Mouse (Mus musculus): ENCODE results near the gene Ntmt1. TPM values are rescaled to one million over a fixed set of nuclear protein-coding genes. Genes with fewer than 3 reads are reported as not detected.

The Ntmt1 gene
- polyA plus RNA-seq, 1 experiment: 23.8 TPM

DNA sequence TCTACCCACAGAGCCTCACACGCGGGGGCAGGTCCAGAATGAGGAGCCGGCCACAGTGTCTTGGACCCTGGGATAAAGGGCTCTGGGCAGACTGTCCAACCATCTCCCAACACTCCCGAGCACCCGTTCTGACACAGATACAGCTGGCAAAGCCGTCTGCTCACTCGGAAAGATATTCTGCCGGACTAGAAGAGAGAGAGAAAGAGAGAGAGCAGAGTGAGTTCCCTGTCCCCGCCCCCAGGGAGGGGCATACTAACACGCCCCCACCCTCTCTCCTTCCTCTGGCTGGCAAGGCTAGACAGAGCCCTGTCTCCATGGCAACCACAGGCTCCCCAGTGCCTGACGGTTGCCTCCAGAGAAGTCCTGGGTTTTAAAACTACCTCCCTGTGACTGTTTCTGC lies 11.2 kb upstream of the Ntmt1 start:
- H3K4me3 ChIP-seq (ENCODE audit: low read depth, low read length): 0 out of 2 replicates have a peak overlapping the region, but pooled peaks have one; percentile 20
- H3K36me3 ChIP-seq (ENCODE audit: control insufficient read depth, insufficient read depth, low read length): no peaks in the 10 kb centered on the region
- H3K27me3 ChIP-seq (ENCODE audit: control insufficient read depth, insufficient read depth, low read length): peaks cover 5% of the 10 kb centered on the region
- 21% methylated on average over 11 of the region's 11 CpGs for WGBS
- H3K4me1 ChIP-seq (ENCODE audit: control insufficient read depth, insufficient read depth, insufficient read length, low read length): peaks cover 6% of the 10 kb centered on the region; the same call in 1 of the 2 replicates
- no peak overlapping the region for H3K27ac ChIP-seq (ENCODE audit: insufficient read depth, low read depth, low read length)
- TF ChIP-seq POLR2A (IDR thresholded peaks at IDR 0.05; ENCODE audit: low read depth, low read length): no peak
- no peak for TF ChIP-seq CTCF (IDR thresholded peaks at IDR 0.05; ENCODE audit: extremely low read depth, insufficient read length, insufficient replicate concordance, low read depth, low read length)

DNA sequence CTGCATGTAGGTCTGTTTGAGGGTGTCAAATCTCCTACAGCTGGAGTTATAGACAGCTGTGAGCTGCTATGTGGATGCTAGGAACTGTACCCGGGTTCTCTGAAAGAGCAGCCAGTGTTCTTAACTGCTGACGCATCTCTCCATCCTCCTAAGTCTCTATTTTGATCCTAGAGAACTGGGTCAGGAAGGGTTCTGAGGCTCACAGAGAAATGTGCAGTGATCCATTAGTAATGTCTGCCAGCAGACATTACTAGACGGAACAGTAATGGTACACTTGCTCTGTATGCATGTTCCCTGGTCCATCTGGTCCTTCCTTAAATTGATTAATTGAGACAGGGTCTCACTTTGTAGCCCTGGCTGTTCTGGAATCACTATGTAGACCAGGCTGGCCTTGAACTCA lies 8.2 kb upstream of the Ntmt1 start:
- Histone ChIP-seq H3K4me1 (ENCODE audit: control insufficient read depth, insufficient read depth, insufficient read length, low read length) (peaks cover 10% of the 10 kb centered on the region), H3K27ac (ENCODE audit: insufficient read depth, low read depth, low read length) (no peak overlapping the region), H3K4me3 (ENCODE audit: low read depth, low read length) (no peak overlapping the region), H3K36me3 (ENCODE audit: control insufficient read depth, insufficient read depth, low read length) (no peaks in the 10 kb centered on the region), H3K27me3 (ENCODE audit: control insufficient read depth, insufficient read depth, low read length) (peaks cover 12% of the 10 kb centered on the region)
- no peak for TF ChIP-seq CTCF (IDR thresholded peaks at IDR 0.05; ENCODE audit: extremely low read depth, insufficient read length, insufficient replicate concordance, low read depth, low read length)
- no peak for TF ChIP-seq POLR2A (IDR thresholded peaks at IDR 0.05; ENCODE audit: low read depth, low read length)
- 79% methylated on average over 3 of the region's 3 CpGs for WGBS

DNA sequence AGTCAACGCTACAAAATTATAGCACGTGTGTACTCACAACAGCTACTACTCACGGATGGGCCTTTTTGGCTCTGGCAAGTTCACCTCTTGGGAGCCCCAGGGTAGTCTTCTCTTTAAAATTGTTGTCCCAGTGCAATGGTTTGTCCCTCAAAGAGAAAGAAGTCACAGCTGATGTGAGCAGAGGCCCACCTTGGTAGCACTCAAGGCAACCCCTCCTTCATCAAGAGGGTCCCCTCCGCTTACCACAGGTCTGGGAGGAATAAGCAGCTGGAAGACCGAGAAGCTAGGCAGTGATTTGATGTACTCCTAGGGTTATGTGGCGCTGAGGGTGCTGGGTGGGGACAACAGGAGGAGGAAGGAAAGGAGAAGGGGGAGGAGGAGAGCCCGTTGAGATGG lies 7.0 kb upstream of the Ntmt1 start:
- peak overlapping the region; percentile 53 for H3K4me3 ChIP-seq (ENCODE audit: low read depth, low read length)
- H3K27ac ChIP-seq (ENCODE audit: insufficient read depth, low read depth, low read length): no peak overlapping the region
- peaks cover 9% of the 10 kb centered on the region for H3K4me1 ChIP-seq (ENCODE audit: control insufficient read depth, insufficient read depth, insufficient read length, low read length)
- TF ChIP-seq CTCF (IDR thresholded peaks at IDR 0.05; ENCODE audit: extremely low read depth, insufficient read length, insufficient replicate concordance, low read depth, low read length): no peak
- no peak for TF ChIP-seq POLR2A (IDR thresholded peaks at IDR 0.05; ENCODE audit: low read depth, low read length)
- H3K36me3 ChIP-seq (ENCODE audit: control insufficient read depth, insufficient read depth, low read length): no peaks in the 10 kb centered on the region
- 50% methylated on average over 7 of the region's 7 CpGs for WGBS
- peaks cover 12% of the 10 kb centered on the region for H3K27me3 ChIP-seq (ENCODE audit: control insufficient read depth, insufficient read depth, low read length)

DNA sequence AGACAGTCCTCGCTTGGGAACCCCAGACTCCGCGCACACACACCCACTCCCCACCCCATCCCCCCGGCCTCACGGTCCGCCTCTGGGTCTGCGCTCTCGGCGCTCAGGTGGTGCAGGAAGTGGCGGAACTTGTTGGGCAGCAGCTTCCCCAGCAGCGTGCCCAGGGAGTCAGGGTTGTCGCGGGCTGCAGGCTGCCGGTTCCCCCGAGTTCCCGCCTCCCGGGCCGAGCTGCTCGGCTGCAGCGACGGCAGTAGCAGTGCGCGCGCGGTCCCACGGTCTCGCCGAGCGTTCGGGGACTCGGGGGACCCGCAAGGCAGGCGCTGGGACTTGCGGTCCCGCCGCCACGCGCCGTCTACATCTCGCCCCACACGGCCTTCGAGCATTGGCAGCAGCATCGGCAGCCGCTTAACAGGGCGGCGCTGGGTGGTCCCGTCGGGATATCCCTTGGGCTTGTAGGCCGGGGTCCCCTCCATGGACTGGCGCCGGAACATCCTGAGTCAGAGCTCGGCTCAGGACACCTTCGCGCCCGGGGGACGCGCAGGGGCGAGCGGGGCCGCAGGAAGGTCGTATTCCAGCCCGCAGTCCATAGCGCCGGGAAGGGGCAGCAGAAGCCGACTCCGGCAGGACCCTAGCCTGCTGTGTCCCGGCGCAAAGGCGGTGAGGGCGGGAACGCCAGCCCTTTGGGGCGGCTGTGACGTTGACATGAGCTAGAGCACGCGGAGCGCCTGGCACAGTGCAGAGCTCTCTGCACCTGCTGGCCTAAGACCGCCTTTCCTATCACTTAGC lies 6.4 kb upstream of the Ntmt1 start:
- TF ChIP-seq CTCF (IDR thresholded peaks at IDR 0.05; ENCODE audit: extremely low read depth, insufficient read length, insufficient replicate concordance, low read depth, low read length) (no peak), POLR2A (IDR thresholded peaks at IDR 0.05; ENCODE audit: low read depth, low read length) (no peak)
- Histone ChIP-seq H3K27ac (ENCODE audit: insufficient read depth, low read depth, low read length) (no peak overlapping the region), H3K36me3 (ENCODE audit: control insufficient read depth, insufficient read depth, low read length) (no peaks in the 10 kb centered on the region), H3K4me1 (ENCODE audit: control insufficient read depth, insufficient read depth, insufficient read length, low read length) (peaks cover 9% of the 10 kb centered on the region), H3K4me3 (ENCODE audit: low read depth, low read length) (peak overlapping the region; percentile 53), H3K27me3 (ENCODE audit: control insufficient read depth, insufficient read depth, low read length) (peaks cover 12% of the 10 kb centered on the region)
- WGBS: 1% methylated on average over 77 of the region's 77 CpGs

DNA sequence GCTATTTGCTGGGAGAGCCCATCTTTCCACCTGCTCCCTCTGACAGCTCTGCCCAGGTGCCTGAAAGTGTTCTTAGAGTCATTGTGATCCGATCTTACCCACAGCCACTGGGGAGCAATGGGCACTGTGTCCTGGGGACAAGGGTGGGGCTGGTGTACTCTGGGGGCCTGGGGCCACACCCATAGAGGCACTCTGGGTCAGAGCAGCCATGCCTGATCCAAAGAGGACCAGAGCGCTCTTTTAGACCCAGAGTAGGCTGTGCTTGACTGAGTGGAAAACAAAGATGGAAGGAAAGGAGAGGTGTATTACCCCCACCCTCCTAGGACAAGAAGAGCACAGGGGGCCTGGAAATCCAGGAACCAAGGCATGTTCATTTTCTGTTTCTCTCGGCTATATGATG lies 4.0 kb upstream of the Ntmt1 start, which contains the start of gene 1700001O22Rik:
Gene 1700001O22Rik (minus strand): TSS at position 58 of the 400 bp plus-strand sequence.
- Histone ChIP-seq H3K27me3 (ENCODE audit: control insufficient read depth, insufficient read depth, low read length) (peaks cover 12% of the 10 kb centered on the region), H3K27ac (ENCODE audit: insufficient read depth, low read depth, low read length) (no peak within 1 kb of the TSS), H3K4me3 (ENCODE audit: low read depth, low read length) (no peak within 1 kb of the TSS), H3K4me1 (ENCODE audit: control insufficient read depth, insufficient read depth, insufficient read length, low read length) (peaks cover 15% of the 10 kb centered on the region), H3K36me3 (ENCODE audit: control insufficient read depth, insufficient read depth, low read length) (no peaks in the 10 kb centered on the region)
- 77% methylated on average over 3 of the region's 3 CpGs for WGBS
- TF ChIP-seq CTCF (IDR thresholded peaks at IDR 0.05; ENCODE audit: extremely low read depth, insufficient read length, insufficient replicate concordance, low read depth, low read length) (no peak), POLR2A (IDR thresholded peaks at IDR 0.05; ENCODE audit: low read depth, low read length) (no peak)

DNA sequence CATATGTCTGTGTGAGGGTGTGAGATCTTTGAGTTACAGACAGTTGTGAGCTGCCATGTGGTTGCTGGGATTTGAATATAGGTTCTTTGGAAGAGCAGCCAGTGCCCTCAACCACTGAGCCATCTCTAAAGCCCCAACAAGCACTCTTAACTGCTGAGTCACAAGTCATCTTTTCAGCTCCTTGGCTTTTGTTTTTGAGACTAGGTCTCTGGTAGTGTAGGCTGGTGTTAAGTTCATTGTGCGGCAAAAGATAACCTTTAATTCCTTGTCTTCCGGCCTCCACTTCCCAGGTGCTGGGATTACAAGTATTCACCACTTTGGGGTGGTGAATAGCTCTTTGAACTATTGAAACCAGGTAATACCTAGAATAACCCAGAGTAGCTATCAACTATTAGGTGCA lies 1.6 kb upstream of the Ntmt1 start:
- Histone ChIP-seq H3K27ac (ENCODE audit: insufficient read depth, low read depth, low read length) (no peak overlapping the region), H3K27me3 (ENCODE audit: control insufficient read depth, insufficient read depth, low read length) (peaks cover 11% of the 10 kb centered on the region), H3K4me1 (ENCODE audit: control insufficient read depth, insufficient read depth, insufficient read length, low read length) (peaks cover 16% of the 10 kb centered on the region), H3K4me3 (ENCODE audit: low read depth, low read length) (no peak overlapping the region), H3K36me3 (ENCODE audit: control insufficient read depth, insufficient read depth, low read length) (no peaks in the 10 kb centered on the region)
- TF ChIP-seq POLR2A (IDR thresholded peaks at IDR 0.05; ENCODE audit: low read depth, low read length): no peak
- no peak for TF ChIP-seq CTCF (IDR thresholded peaks at IDR 0.05; ENCODE audit: extremely low read depth, insufficient read length, insufficient replicate concordance, low read depth, low read length)
- WGBS: 99% methylated on average over 2 of the region's 2 CpGs

DNA sequence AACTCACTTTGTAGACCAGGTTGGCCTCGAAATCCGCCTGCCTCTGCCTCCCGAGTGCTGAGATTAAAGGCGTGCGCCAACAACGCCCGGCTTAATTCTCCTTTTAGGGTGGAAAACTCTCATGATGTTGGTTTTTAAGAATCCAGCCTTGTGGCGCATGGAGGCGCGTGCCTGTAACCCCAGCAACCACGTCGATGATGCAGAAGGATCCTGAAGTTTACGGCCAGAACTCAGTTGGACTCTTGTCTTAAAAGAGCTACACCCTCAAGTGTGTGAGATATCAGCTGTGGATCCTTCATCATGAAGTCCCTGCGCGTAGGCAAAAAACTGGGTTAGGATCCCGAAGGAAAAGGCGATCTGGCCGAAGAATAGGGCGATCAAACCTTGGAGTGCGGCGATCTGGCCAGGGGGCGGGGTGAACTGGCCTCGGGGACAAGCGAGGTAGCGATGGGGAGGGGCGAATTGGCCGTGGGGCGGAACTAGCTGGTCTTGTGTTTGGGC lies 429 bp upstream of the Ntmt1 start:
- H3K36me3 ChIP-seq (ENCODE audit: control insufficient read depth, insufficient read depth, low read length): no peaks in the 10 kb centered on the region
- H3K27ac ChIP-seq (ENCODE audit: insufficient read depth, low read depth, low read length): no peak overlapping the region; the same call in 1 of the 2 replicates
- WGBS: 5% methylated on average over 28 of the region's 28 CpGs

More for the DNA sequence above, 429 bp upstream of the Ntmt1 start:
- Histone ChIP-seq H3K4me3 (ENCODE audit: low read depth, low read length) (peak overlapping the region; percentile 75), H3K4me1 (ENCODE audit: control insufficient read depth, insufficient read depth, insufficient read length, low read length) (peaks cover 8% of the 10 kb centered on the region; the same call in 1 of the 2 replicates), H3K27me3 (ENCODE audit: control insufficient read depth, insufficient read depth, low read length) (0 out of 2 replicates have a peak, but pooled peaks cover under 1% of the 10 kb centered on the region)
- TF ChIP-seq CTCF (IDR thresholded peaks at IDR 0.05; ENCODE audit: extremely low read depth, insufficient read length, insufficient replicate concordance, low read depth, low read length): no peak
- no peak for TF ChIP-seq POLR2A (IDR thresholded peaks at IDR 0.05; ENCODE audit: low read depth, low read length)
